Mouse (Mus musculus): ENCODE data around the gene Dglucy. TPM values are rescaled to one million over a fixed set of nuclear protein-coding genes. Genes with fewer than 3 reads are reported as not detected.
A peak's percentile ranks its signal among the peaks of the same experiment; 100 is the strongest.

Dglucy gene
- polyA plus RNA-seq, 1 experiment from 2014 or later = 2.4 TPM

DNA sequence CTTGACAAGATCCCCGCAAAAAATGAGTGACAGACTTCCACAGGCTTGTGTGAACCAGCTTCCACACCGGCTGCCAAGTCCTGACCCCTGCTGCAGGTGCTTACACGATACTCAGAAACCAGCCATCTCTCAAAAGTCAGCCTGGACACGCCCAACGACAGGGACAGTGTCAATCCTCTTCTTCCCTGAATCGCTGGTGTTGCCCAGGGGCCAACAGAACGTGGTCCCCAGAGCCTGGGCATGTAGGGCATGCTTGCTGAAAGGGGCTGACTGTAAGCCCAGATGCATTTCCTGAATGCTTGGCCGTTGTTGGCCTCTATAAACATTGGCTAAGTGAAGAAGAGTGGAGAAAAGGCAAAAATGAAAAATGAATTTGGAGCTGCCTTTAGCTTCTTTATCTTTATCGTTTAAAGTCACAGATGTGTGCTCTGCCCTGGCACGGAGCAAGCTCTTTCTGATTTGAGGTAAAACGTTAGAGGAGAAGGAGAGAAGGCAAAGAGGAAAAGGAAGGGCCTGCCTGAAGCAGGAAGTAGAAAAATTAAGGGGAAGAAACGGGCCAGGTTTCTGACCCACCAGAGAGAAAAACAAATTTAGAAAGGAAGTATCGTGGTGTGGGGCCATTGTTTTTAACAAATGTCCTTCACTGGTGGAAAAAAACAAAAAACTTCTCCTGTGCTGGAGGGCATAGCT lies 14.4 kb upstream of the Dglucy start:
- no peak for ATAC-seq (ENCODE audit: insufficient number of reproducible peaks, insufficient read depth, low FRiP score, low TSS enrichment, low read depth)
- H3K4me3 ChIP-seq = no peak overlapping the region
- H3K4me1 ChIP-seq = no peaks in the 10 kb centered on the region
- no peak overlapping the region for H3K27ac ChIP-seq
- no peaks in the 10 kb centered on the region for H3K27me3 ChIP-seq
- no peaks in the 10 kb centered on the region for H3K9me3 ChIP-seq
- H3K9ac ChIP-seq = no peak overlapping the region
- no peaks in the 10 kb centered on the region for H3K36me3 ChIP-seq
- H3K4me2 ChIP-seq = no peak overlapping the region
- WGBS = 60% methylated on average over 13 of the region's 13 CpGs

DNA sequence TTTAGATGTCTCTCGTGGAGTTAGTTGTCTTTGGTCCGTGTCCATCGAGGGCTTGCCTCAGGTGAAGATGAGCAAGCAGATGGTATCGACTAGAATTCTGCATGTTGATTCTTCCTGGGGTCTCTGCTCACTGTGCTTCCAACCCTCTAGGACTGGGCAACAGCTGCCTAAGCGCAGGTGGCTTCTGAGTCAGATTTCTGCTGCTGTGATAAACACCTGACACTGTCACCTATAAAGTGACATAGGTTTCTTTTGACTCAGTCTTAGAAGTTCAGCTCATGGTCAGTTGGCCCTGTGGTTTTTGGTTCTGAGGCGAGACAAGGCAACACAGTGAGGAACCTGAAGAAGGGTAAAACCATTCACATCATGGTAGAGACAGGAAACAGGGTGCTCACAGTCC lies 9.0 kb upstream of the Dglucy start:
- Histone ChIP-seq H3K9ac (no peak overlapping the region), H3K4me2 (no peak overlapping the region), H3K9me3 (no peaks in the 10 kb centered on the region), H3K27me3 (no peaks in the 10 kb centered on the region), H3K4me3 (no peak overlapping the region), H3K36me3 (no peaks in the 10 kb centered on the region), H3K27ac (no peak overlapping the region), H3K4me1 (peaks cover 7% of the 10 kb centered on the region)
- no peak for ATAC-seq (ENCODE audit: insufficient number of reproducible peaks, insufficient read depth, low FRiP score, low TSS enrichment, low read depth)
- 84% methylated on average over 6 of the region's 6 CpGs for WGBS

DNA sequence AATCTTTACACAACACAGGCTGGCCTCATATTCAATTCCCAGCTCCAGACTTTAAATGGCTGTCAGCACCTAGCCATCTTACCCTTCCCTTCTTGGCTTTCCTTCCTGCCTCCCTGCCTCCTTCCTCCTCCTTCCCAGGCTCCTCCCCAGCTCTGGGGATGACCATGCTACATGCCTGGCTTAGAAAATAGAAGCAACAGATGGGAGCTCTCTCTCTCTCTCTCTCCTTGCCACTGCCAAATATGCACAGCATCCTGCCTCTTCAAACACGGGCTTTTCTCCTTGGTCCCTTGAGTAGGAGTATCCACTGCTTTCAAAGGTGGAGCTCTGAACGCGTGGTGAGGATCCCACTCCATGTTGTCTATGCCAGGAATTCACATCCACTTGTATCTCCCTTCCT lies 8.1 kb upstream of the Dglucy start:
- Histone ChIP-seq H3K27me3 (no peaks in the 10 kb centered on the region), H3K9me3 (no peaks in the 10 kb centered on the region), H3K4me1 (peaks cover 7% of the 10 kb centered on the region), H3K36me3 (no peaks in the 10 kb centered on the region), H3K9ac (no peak overlapping the region), H3K4me3 (no peak overlapping the region), H3K4me2 (no peak overlapping the region), H3K27ac (no peak overlapping the region)
- no peak for ATAC-seq (ENCODE audit: insufficient number of reproducible peaks, insufficient read depth, low FRiP score, low TSS enrichment, low read depth)
- WGBS = 79% methylated on average over 3 of the region's 3 CpGs

DNA sequence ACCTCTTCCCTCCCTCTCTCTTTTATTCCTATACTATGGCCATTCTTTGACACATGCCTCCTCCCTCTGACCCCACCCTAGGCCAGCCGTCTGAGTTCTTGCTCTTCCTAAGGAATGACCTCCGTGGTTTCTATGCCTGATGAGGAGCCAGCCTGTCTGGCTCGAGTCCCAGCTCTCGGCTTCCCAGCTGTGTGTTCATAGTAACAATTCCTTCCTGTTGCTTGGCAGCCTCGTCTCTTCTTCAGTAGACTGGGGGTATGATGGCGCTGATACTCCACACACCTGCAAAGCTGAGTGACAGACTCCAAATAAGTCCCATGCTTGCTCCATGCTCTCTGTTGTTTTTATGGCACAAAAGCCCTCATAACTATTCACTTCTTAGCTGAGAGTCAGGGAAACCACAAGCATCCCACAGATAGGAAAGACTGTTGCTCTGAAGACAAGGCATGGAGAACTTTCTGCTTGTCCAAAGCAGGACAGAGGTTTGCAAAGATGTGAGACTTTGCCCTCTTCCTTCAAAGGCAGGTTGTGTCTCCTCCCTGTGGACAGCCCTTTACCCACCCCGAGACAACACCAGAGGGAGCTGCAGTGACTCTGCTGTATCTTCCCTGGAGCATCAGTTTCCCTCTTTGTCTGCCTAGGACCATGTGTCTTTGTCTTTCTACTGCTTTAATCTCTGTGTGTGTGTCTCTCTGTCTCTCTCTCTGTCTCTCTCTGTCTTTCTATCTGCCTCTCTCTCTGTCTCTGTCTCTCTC lies 6.5 kb upstream of the Dglucy start:
- no peak overlapping the region for H3K4me2 ChIP-seq
- H3K27ac ChIP-seq = no peak overlapping the region
- H3K4me3 ChIP-seq = no peak overlapping the region
- H3K36me3 ChIP-seq = no peaks in the 10 kb centered on the region
- no peak for ATAC-seq (ENCODE audit: insufficient number of reproducible peaks, insufficient read depth, low FRiP score, low TSS enrichment, low read depth)
- H3K9me3 ChIP-seq = no peaks in the 10 kb centered on the region
- peaks cover 7% of the 10 kb centered on the region for H3K4me1 ChIP-seq
- WGBS = 29% methylated on average over 7 of the region's 7 CpGs
- H3K9ac ChIP-seq = no peak overlapping the region
- H3K27me3 ChIP-seq = no peaks in the 10 kb centered on the region

DNA sequence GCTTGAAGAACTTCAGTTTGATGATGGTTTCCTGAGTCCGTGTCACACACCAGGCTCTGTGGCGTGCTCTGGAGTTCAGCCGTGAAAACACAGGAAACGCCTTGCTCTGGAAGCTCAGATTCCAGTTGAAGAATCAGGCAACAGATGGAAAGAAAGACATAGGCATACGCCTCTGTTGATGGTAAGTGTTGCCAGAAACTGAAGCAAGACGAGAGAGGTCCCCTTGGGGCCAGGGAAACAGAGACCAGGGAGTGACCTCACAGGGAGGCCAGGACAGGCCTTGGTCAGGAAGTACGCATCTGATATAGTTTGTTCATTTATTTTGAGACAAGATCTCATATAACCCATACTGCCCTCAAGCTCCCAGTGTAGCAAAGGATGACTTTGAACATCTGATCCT lies 4.1 kb upstream of the Dglucy start:
- Histone ChIP-seq H3K27ac (no peak overlapping the region), H3K4me2 (no peak overlapping the region), H3K9ac (no peak overlapping the region), H3K9me3 (no peaks in the 10 kb centered on the region), H3K4me3 (no peak overlapping the region), H3K27me3 (no peaks in the 10 kb centered on the region), H3K36me3 (no peaks in the 10 kb centered on the region), H3K4me1 (peaks cover 25% of the 10 kb centered on the region)
- no peak for ATAC-seq (ENCODE audit: insufficient number of reproducible peaks, insufficient read depth, low FRiP score, low TSS enrichment, low read depth)
- WGBS = 63% methylated on average over 7 of the region's 7 CpGs

DNA sequence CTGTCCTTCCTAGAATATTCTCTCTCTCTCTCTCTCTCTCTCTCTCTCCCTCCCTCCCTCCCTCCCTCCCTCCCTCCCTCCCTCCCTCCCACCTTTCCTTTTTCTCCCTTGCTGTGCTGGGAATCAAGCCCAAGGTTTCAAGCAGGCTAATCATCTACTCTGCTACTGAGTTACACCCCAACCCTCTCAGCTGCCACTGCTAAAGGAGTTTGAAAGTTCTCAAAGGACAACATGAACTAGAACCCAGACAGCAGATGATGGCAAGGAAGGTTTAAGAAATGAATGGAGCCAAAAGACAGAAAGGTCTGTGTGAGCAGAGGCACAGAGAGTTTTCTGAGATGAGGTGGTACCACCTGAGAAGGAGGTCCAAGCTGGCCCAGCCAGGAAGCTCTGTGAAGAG lies 3.6 kb upstream of the Dglucy start:
- H3K36me3 ChIP-seq = no peaks in the 10 kb centered on the region
- H3K27ac ChIP-seq = no peak overlapping the region
- H3K9me3 ChIP-seq = no peaks in the 10 kb centered on the region
- no peak overlapping the region for H3K4me2 ChIP-seq
- no peak overlapping the region for H3K9ac ChIP-seq
- no peaks in the 10 kb centered on the region for H3K27me3 ChIP-seq
- H3K4me1 ChIP-seq = peaks cover 26% of the 10 kb centered on the region
- no peak overlapping the region for H3K4me3 ChIP-seq
- no peak for ATAC-seq (ENCODE audit: insufficient number of reproducible peaks, insufficient read depth, low FRiP score, low TSS enrichment, low read depth)

DNA sequence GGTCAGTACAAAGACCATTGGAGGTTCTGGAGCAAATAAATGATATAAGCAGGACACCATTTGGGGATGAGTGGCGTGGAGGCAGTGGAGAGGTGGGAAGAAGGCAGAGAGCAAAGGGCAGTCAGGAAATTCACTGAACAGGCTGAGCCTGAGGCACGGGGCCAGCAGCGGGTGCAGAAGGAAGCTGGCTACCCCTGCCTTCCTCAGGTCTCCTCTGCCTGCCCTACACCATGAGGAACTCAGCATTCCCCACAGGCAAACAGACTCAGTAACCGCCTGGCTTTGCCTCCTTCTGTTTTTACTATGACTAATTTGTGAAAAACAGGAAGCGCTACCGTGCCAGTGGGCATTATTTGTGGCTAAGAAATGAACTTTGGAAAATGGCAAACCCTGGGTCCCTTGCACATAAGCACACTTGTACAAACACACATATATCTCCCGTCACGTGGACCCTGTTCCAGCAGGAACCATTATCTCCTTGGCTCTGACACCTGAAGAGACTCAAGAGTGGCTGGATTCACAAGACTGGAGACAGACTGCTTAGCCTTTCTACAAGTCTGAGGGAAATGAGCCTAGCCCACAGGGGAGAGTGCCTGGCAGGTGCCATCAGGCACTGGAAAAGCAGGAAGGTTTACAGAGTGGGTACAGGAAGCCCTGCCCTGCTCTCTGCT lies 2.8 kb upstream of the Dglucy start:
- Histone ChIP-seq H3K4me2 (no peak overlapping the region), H3K27ac (no peak overlapping the region), H3K4me3 (no peak overlapping the region), H3K36me3 (no peaks in the 10 kb centered on the region), H3K27me3 (no peaks in the 10 kb centered on the region), H3K9ac (no peak overlapping the region), H3K9me3 (no peaks in the 10 kb centered on the region), H3K4me1 (peaks cover 27% of the 10 kb centered on the region)
- no peak for ATAC-seq (ENCODE audit: insufficient number of reproducible peaks, insufficient read depth, low FRiP score, low TSS enrichment, low read depth)
- WGBS = 70% methylated on average over 8 of the region's 8 CpGs

DNA sequence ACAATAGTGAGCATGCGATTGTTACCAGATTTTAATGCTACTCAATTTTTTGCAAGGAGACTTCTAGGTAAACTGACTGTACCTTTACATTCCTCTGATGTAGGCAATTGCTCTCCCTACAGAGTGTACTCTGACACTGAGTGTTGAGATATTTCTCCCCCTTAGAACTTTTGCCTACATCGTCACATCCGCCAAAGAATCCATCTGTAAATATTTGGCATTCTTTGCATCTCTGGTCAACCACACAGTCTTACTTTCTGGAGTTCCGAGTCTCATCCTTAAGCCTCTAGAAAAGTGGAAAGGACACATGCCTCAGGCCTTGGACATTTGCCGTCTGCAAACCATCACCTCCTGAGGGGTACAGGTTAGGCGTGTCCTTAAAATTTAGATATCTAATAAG lies 1.9 kb upstream of the Dglucy start:
- Histone ChIP-seq H3K9me3 (no peaks in the 10 kb centered on the region), H3K9ac (no peak overlapping the region), H3K36me3 (no peaks in the 10 kb centered on the region), H3K4me1 (peaks cover 33% of the 10 kb centered on the region), H3K4me2 (no peak overlapping the region), H3K4me3 (no peak overlapping the region), H3K27me3 (no peaks in the 10 kb centered on the region), H3K27ac (no peak overlapping the region)
- WGBS = 65% methylated on average over 6 of the region's 6 CpGs
- ATAC-seq (ENCODE audit: insufficient number of reproducible peaks, insufficient read depth, low FRiP score, low TSS enrichment, low read depth) = no peak

DNA sequence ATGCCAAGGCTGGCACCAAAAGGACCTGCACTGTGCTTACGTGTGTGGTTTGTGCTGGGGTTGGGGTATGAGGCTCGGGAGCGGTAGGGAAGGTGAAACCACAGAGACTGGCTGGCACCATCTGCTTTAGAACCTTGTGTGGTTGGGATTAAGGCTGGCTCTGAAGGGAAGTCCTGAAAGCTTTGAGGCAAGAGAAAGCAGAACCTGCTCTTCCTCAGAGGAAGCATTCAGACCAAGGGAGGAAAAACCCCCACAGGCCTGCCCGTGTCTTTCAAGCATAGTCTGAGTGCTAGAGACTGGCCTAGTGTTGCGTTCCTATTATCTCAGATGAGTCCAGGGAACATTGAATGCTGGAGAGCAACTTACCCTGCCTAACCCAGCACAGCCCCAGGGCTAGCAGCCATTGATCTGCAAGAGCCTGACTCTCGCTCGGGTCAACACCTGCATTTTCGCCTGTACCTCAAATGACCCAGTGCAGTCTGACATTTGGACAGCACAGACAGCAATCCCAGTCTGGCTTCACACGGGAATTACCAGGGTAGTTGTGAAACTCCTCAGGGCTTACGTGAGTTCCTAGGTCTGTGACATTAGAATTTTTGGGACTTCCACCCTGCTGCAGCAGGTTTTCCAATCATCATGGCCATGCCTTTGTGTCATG lies 452 bp upstream of the Dglucy start:
- peaks cover 29% of the 10 kb centered on the region for H3K4me1 ChIP-seq
- H3K27me3 ChIP-seq = no peaks in the 10 kb centered on the region
- WGBS = 60% methylated on average over 10 of the region's 10 CpGs
- peak overlapping the region; percentile 60 for H3K4me2 ChIP-seq
- no peaks in the 10 kb centered on the region for H3K9me3 ChIP-seq
- no peaks in the 10 kb centered on the region for H3K36me3 ChIP-seq
- H3K9ac ChIP-seq = peak overlapping the region; percentile 70; the same call in 1 of the 2 replicates
- H3K27ac ChIP-seq = peak overlapping the region; percentile 92
- no peak for ATAC-seq (ENCODE audit: insufficient number of reproducible peaks, insufficient read depth, low FRiP score, low TSS enrichment, low read depth)
- H3K4me3 ChIP-seq = peak overlapping the region; percentile 43; the same call in 1 of the 2 replicates

DNA sequence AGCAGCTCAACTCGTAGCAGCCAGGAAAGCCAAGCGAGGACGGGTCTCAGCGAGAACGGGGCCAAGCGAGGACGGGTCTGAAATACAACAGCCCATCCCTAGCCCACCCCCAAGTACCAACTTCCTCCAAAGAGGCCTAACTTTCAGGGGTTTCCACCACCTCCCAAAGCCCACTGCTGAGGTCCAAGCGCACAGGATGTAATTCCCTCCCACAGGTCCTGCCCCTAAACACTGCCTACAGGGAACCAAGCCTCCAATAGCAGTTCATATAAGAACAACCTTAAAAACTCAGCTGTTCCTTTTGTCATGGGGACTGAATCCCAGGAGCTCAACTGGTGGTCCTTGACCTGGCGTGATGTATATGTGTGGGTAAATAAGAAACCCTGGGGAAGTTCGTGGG lies 1.6 kb downstream of the Dglucy start:
- Histone ChIP-seq H3K9ac (no peak overlapping the region), H3K4me2 (no peak overlapping the region), H3K9me3 (no peaks in the 10 kb centered on the region), H3K4me1 (peaks cover 29% of the 10 kb centered on the region), H3K4me3 (no peak overlapping the region), H3K27ac (no peak overlapping the region), H3K36me3 (no peaks in the 10 kb centered on the region), H3K27me3 (no peaks in the 10 kb centered on the region)
- ATAC-seq (ENCODE audit: insufficient number of reproducible peaks, insufficient read depth, low FRiP score, low TSS enrichment, low read depth) = no peak
- WGBS = 97% methylated on average over 10 of the region's 10 CpGs

DNA sequence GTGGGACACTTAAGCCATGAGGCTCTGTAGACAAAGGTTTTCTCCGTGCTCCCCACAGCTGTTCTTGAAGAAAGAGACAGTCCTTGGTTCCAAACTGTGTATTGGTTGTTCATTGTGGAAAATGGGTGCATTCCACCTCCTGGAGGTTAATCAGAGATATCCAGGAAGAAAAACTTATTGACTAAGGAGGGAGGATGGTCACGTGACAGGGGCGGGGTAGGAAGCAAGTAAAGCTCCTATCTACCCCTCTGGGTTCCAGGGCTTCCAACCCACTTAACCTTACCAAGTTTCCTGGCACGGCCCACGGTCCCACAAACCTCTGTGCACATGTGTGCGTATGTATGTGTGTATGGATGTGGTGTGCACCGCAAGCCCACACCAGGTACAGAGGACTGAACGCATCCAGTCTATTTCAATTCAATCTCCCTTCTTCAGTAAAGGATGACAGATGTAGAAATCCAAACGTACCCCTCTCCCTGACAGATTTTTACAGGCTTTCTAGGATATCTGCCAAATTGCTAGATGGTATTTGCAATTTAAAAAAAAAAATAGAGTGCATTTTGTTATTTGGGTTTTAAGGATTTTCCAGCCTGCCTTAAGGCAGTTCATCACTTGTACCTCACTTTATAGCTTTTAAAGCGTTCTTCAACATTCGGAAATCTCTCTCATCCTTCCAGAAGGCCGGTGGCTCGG lies 2.7 kb downstream of the Dglucy start:
- WGBS = 81% methylated on average over 13 of the region's 13 CpGs
- Histone ChIP-seq H3K36me3 (no peaks in the 10 kb centered on the region), H3K9me3 (no peaks in the 10 kb centered on the region), H3K4me1 (peaks cover 29% of the 10 kb centered on the region), H3K9ac (no peak overlapping the region), H3K4me3 (no peak overlapping the region), H3K27ac (no peak overlapping the region), H3K27me3 (no peaks in the 10 kb centered on the region), H3K4me2 (no peak overlapping the region)
- ATAC-seq (ENCODE audit: insufficient number of reproducible peaks, insufficient read depth, low FRiP score, low TSS enrichment, low read depth) = no peak

Data from embryonic facial prominence, embryonic 13.5 days (tissue).